Mouse (Mus musculus): ENCODE data around the gene Adgrg2. TPM values are rescaled to one million over a fixed set of nuclear protein-coding genes. Genes with fewer than 3 reads are reported as not detected.

Gene Adgrg2
- polyA plus RNA-seq (2015; fragmentation: Nextera tagmentation; extraction: Ambion mirVana) = 2.9 and 3.8 TPM in 2 replicates

- ATAC-seq (peak; percentile 77), DNase-seq (peak; percentile 49)
- peak within 1 kb of the TSS; percentile 8; the same call in 1 of the 2 replicates for H3K9ac ChIP-seq (replicated peaks)
- no peak for TF ChIP-seq EP300 (IDR thresholded peaks at IDR 0.05; ENCODE audit: low read depth)
- no peak for TF ChIP-seq CTCF (IDR thresholded peaks at IDR 0.05; ENCODE audit: low read depth)
- no peaks in the 10 kb centered on the region for H3K9me3 ChIP-seq (ENCODE audit: low read length)
- H3K36me3 ChIP-seq (replicated peaks; ENCODE audit: insufficient read depth, low read length) = no peaks in the 10 kb centered on the region
- H3K27ac ChIP-seq (ENCODE audit: low read depth) = no peak within 1 kb of the TSS
- H3K27me3 ChIP-seq (ENCODE audit: insufficient read depth, low read length) = peaks cover 6% of the 10 kb centered on the region; the same call in 1 of the 2 replicates
- H3K4me3 ChIP-seq (ENCODE audit: low read depth, low read length) = peak within 1 kb of the TSS; percentile 45
- peak within 1 kb of the TSS; percentile 71 for H3K4me2 ChIP-seq (ENCODE audit: low read depth, low read length)
- H3K4me1 ChIP-seq (ENCODE audit: insufficient read depth) = no peaks in the 10 kb centered on the region
- 11% methylated on average over 40 of the region's 42 CpGs for WGBS (ENCODE audit: insufficient replicate concordance)
Observed at GRCm38 (mm10) chrX:160390464-160390956, at the start of gene Adgrg2. Gene Adgrg2 (plus strand): TSS chrX:160390690.

- no peaks in the 10 kb centered on the region for H3K4me1 ChIP-seq (ENCODE audit: insufficient read depth)
- 74% methylated on average over 7 of the region's 7 CpGs for WGBS (ENCODE audit: insufficient replicate concordance)
- no peak overlapping the region for H3K27ac ChIP-seq (ENCODE audit: low read depth)
- H3K4me3 ChIP-seq (ENCODE audit: low read depth, low read length) = no peak overlapping the region
- H3K27me3 ChIP-seq (ENCODE audit: insufficient read depth, low read length) = peaks cover 4% of the 10 kb centered on the region; the same call in 1 of the 2 replicates
- H3K4me2 ChIP-seq (ENCODE audit: low read depth, low read length) = no peak overlapping the region
- DNase-seq (no peak), ATAC-seq (no peak)
- no peaks in the 10 kb centered on the region for H3K36me3 ChIP-seq (replicated peaks; ENCODE audit: insufficient read depth, low read length)
- H3K9me3 ChIP-seq (ENCODE audit: low read length) = no peaks in the 10 kb centered on the region
- TF ChIP-seq EP300 (IDR thresholded peaks at IDR 0.05; ENCODE audit: low read depth) = no peak
- TF ChIP-seq CTCF (IDR thresholded peaks at IDR 0.05; ENCODE audit: low read depth) = no peak
- H3K9ac ChIP-seq (replicated peaks) = no peak overlapping the region
Observed at GRCm38 (mm10) chrX:160350995-160351394, 39.5 kb upstream of the Adgrg2 start.

- no peak for TF ChIP-seq EP300 (IDR thresholded peaks at IDR 0.05; ENCODE audit: low read depth)
- no peak for TF ChIP-seq CTCF (IDR thresholded peaks at IDR 0.05; ENCODE audit: low read depth)
- DNase-seq (no peak), ATAC-seq (no peak)
- Histone ChIP-seq H3K9me3 (ENCODE audit: low read length) (no peaks in the 10 kb centered on the region), H3K4me2 (ENCODE audit: low read depth, low read length) (no peak overlapping the region), H3K27ac (ENCODE audit: low read depth) (no peak overlapping the region), H3K36me3 (replicated peaks; ENCODE audit: insufficient read depth, low read length) (no peaks in the 10 kb centered on the region), H3K4me3 (ENCODE audit: low read depth, low read length) (no peak overlapping the region), H3K9ac (replicated peaks) (no peak overlapping the region), H3K4me1 (ENCODE audit: insufficient read depth) (no peaks in the 10 kb centered on the region), H3K27me3 (ENCODE audit: insufficient read depth, low read length) (peaks cover 4% of the 10 kb centered on the region; the same call in 1 of the 2 replicates)
- WGBS (ENCODE audit: insufficient replicate concordance) = 40% methylated on average over 1 of the region's 1 CpGs
Observed at GRCm38 (mm10) chrX:160351967-160352677, 38.4 kb upstream of the Adgrg2 start.

GRCm38 (mm10) chrX:160384748-160385501 lies 5.6 kb upstream of the Adgrg2 start:
- Histone ChIP-seq H3K4me3 (ENCODE audit: low read depth, low read length) (no peak overlapping the region), H3K9ac (replicated peaks) (no peak overlapping the region), H3K27me3 (ENCODE audit: insufficient read depth, low read length) (no peaks in the 10 kb centered on the region), H3K4me2 (ENCODE audit: low read depth, low read length) (no peak overlapping the region), H3K9me3 (ENCODE audit: low read length) (no peaks in the 10 kb centered on the region), H3K4me1 (ENCODE audit: insufficient read depth) (no peaks in the 10 kb centered on the region), H3K27ac (ENCODE audit: low read depth) (0 out of 2 replicates have a peak overlapping the region, but pooled peaks have one; percentile 6), H3K36me3 (replicated peaks; ENCODE audit: insufficient read depth, low read length) (no peaks in the 10 kb centered on the region)
- WGBS (ENCODE audit: insufficient replicate concordance) = 56% methylated on average over 6 of the region's 6 CpGs
- ATAC-seq (peak; percentile 93), DNase-seq (no peak)
- TF ChIP-seq EP300 (IDR thresholded peaks at IDR 0.05; ENCODE audit: low read depth) (peak; percentile 72), CTCF (IDR thresholded peaks at IDR 0.05; ENCODE audit: low read depth) (no peak)

GRCm38 (mm10) chrX:160385502-160385772 lies 5.1 kb upstream of the Adgrg2 start:
- no peaks in the 10 kb centered on the region for H3K27me3 ChIP-seq (ENCODE audit: insufficient read depth, low read length)
- ATAC-seq = no peak
- 78% methylated on average over 1 of the region's 1 CpGs for WGBS (ENCODE audit: insufficient replicate concordance)

GRCm38 (mm10) chrX:160412930-160413453 lies 22.5 kb downstream of the Adgrg2 start:
- WGBS (ENCODE audit: insufficient replicate concordance) = 56% methylated on average over 4 of the region's 4 CpGs
- H3K9ac ChIP-seq (replicated peaks) = no peak overlapping the region
- no peak overlapping the region for H3K4me2 ChIP-seq (ENCODE audit: low read depth, low read length)
- no peak for DNase-seq
- TF ChIP-seq EP300 (IDR thresholded peaks at IDR 0.05; ENCODE audit: low read depth) (peak; percentile 41; the same call in 1 of the 2 replicates), CTCF (IDR thresholded peaks at IDR 0.05; ENCODE audit: low read depth) (no peak)
- no peaks in the 10 kb centered on the region for H3K36me3 ChIP-seq (replicated peaks; ENCODE audit: insufficient read depth, low read length)
- ATAC-seq = peak; percentile 92
- peak overlapping the region; percentile 84 for H3K27ac ChIP-seq (ENCODE audit: low read depth)
- H3K27me3 ChIP-seq (ENCODE audit: insufficient read depth, low read length) = no peaks in the 10 kb centered on the region
- no peak overlapping the region for H3K4me3 ChIP-seq (ENCODE audit: low read depth, low read length)
- no peaks in the 10 kb centered on the region for H3K9me3 ChIP-seq (ENCODE audit: low read length)
- no peaks in the 10 kb centered on the region for H3K4me1 ChIP-seq (ENCODE audit: insufficient read depth)

More at GRCm38 (mm10) chrX:160385502-160385772, 5.1 kb upstream of the Adgrg2 start:
- H3K4me2 ChIP-seq (ENCODE audit: low read depth, low read length) = no peak overlapping the region
- H3K4me3 ChIP-seq (ENCODE audit: low read depth, low read length) = no peak overlapping the region
- no peaks in the 10 kb centered on the region for H3K4me1 ChIP-seq (ENCODE audit: insufficient read depth)
- DNase-seq = no peak
- H3K9me3 ChIP-seq (ENCODE audit: low read length) = no peaks in the 10 kb centered on the region
- H3K27ac ChIP-seq (ENCODE audit: low read depth) = no peak overlapping the region
- TF ChIP-seq CTCF (IDR thresholded peaks at IDR 0.05; ENCODE audit: low read depth) = no peak
- no peak for TF ChIP-seq EP300 (IDR thresholded peaks at IDR 0.05; ENCODE audit: low read depth)
- H3K9ac ChIP-seq (replicated peaks) = no peak overlapping the region
- no peaks in the 10 kb centered on the region for H3K36me3 ChIP-seq (replicated peaks; ENCODE audit: insufficient read depth, low read length)

Data from liver, postnatal 0 days (tissue).